Mouse (Mus musculus) neural tube, embryonic 11.5 days (tissue): ENCODE data around the gene Smdt1. TPM values are rescaled to one million over a fixed set of nuclear protein-coding genes. Genes with fewer than 3 reads are reported as not detected.
A peak's percentile ranks its signal among the peaks of the same experiment; 100 is the strongest.
"Not testable (repeated sequence)": the region's sequence is repeated elsewhere in the genome, so short reads cannot be mapped to it uniquely, and the experiment has no call there.

ENCODE experiments used
- ATAC-seq: fragments of 200-750 bp; cut with Nextera tagmentation; 2 replicates; pipeline ENCODE4 v1.8.0; 2017; ENCODE audit warnings: moderate number of reproducible peaks, mild to moderate bottlenecking, moderate TSS enrichment, moderate library complexity; ENCODE audit not compliant: insufficient read depth, low FRiP score, low TSS enrichment
- DNase-seq: peaks from one replicate; pipeline ENCODE4 v3.0.0-alpha.2; 2015; ENCODE audit warnings: low spot score
- H3K27ac ChIP-seq: fragments of 300-500 bp; sonication (generic); 2 replicates; pipeline ENCODE4 v1.5.1; 2014; ENCODE audit warnings: low read depth, mild to moderate bottlenecking, low read length
- H3K27me3 ChIP-seq: fragments of 300-500 bp; sonication (generic); 2 replicates; pipeline ENCODE4 v1.6.1; 2014; ENCODE audit warnings: mild to moderate bottlenecking, low read length, mixed read lengths; ENCODE audit not compliant: control insufficient read depth, insufficient read depth
- H3K36me3 ChIP-seq: fragments of 300-500 bp; sonication (generic); 2 replicates; pipeline ENCODE4 v1.6.1; 2014; ENCODE audit warnings: mild to moderate bottlenecking, low read length, moderate library complexity, mixed read lengths; ENCODE audit not compliant: control insufficient read depth, insufficient read depth
- H3K4me1 ChIP-seq: fragments of 300-500 bp; sonication (generic); 2 replicates; pipeline ENCODE4 v1.6.1; 2014; ENCODE audit warnings: low read length, mixed read lengths; ENCODE audit not compliant: control insufficient read depth, insufficient read depth
- H3K4me2 ChIP-seq: fragments of 300-500 bp; sonication (generic); 2 replicates; pipeline ENCODE4 v1.6.1; 2014; ENCODE audit warnings: low read depth, mild to moderate bottlenecking, moderate library complexity
- H3K4me3 ChIP-seq: fragments of 300-500 bp; sonication (generic); 2 replicates; pipeline ENCODE4 v1.5.1; 2014; ENCODE audit warnings: low read depth, low read length
- H3K9ac ChIP-seq: fragments of 300-500 bp; sonication (generic); 2 replicates; pipeline ENCODE4 v1.6.1; 2014; ENCODE audit warnings: mild to moderate bottlenecking, low read length
- H3K9me3 ChIP-seq: fragments of 300-500 bp; sonication (generic); 2 replicates; pipeline ENCODE4 v1.6.1; 2016; ENCODE audit warnings: low read length; ENCODE audit not compliant: control insufficient read depth
- WGBS: fragments of 180-500 bp; shearing (Covaris S2); extraction: QIAGEN DNeasy Blood & Tissue Kit; methylation state at CpG from one replicate; pipeline ENCODE4 v1.1.7; 2014; 5-methylcytosine and 5-hydroxymethylcytosine counted together
- polyA plus RNA-seq: library from polyadenylated mRNA; unstranded; fragments of >200 nt; fragmentation: Nextera tagmentation; extraction: Ambion mirVana; gene quantifications from 2 replicates; pipeline ENCODE4 v1.2.1, GENCODE M21; 2014

Gene Smdt1
- polyA plus RNA-seq, 1 experiment from 2014 or later, result 267 TPM

DNA sequence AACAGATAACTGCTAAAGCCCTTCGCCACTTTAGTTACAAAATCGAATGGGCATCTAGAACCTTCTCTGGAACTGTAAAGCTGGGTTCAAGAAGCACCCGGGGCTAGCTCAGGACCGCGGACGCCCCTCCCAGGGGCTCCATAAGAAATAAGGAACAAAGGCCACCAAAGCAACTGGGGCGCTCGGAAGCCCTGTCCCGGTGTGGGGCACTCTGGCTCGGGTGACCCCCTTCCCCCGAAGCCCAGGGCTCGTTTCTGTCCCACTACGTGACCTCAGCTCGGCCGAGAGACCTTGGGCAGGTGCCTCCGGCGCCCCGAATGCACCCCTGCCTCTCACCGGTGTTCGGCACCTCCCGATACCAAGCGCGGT, 15.0 kb downstream of the Smdt1 start:
- Histone ChIP-seq H3K4me3 (peak overlapping the region; percentile 85), H3K9me3 (no peaks in the 10 kb centered on the region), H3K27me3 (no peaks in the 10 kb centered on the region), H3K4me2 (peak overlapping the region; percentile 68), H3K36me3 (peaks cover 6% of the 10 kb centered on the region), H3K4me1 (peaks cover 3% of the 10 kb centered on the region; the same call in 1 of the 2 replicates), H3K9ac (peak overlapping the region; percentile 92), H3K27ac (peak overlapping the region; percentile 66; the same call in 1 of the 2 replicates)
- no peak for DNase-seq
- peak; percentile 62 for ATAC-seq
- under 1% methylated on average over 23 of the region's 23 CpGs for WGBS

DNA sequence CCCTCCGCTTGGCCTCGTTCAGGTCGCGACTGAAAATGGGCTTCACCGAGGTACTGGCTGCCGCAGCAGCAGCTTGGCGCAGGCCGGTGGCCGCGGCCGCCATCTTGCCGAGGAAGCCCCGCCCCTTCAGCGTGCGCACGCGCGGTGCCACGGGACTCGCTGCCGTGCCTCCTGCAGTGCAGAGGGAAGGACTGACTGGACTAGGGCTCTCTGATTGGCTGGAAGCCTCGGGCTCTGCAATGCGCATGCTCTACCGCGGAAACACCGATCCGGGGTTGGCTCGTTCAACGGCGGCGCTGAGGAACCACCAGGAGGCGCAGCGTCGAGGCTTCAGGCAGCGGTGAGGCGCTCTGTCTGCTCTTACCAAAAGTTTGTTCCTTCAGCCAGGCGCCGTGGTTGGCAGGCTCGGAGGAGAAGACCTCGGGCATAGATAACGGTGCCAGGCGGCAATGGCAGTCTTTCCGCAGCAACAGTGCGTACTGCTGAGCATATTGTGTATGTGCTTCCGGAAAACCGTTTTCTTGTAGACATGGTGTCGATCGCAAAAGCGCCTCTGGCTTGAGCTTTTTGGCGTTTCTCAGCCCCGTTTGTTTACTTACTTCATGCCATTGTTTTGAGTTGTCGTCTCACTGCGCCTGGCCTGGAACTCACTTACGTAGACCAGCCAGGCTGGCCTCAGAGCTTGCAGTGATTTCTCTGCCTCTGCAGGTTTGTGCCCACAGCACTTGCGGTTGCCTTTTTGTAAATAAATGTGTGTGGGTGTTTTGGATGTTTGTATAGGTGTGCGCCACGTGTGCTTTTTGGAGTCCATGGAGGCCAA, 15.6 kb downstream of the Smdt1 start, which contains the start of gene Ndufa6:
Gene Ndufa6 (minus strand): TSS at position 197 of the 820 bp plus-strand sequence.
- peak within 1 kb of the TSS; percentile 68 for H3K4me2 ChIP-seq
- peak; percentile 98 for DNase-seq
- H3K27me3 ChIP-seq, result no peaks in the 10 kb centered on the region
- no peaks in the 10 kb centered on the region for H3K9me3 ChIP-seq
- peaks cover 3% of the 10 kb centered on the region for H3K36me3 ChIP-seq
- peak; percentile 99 for ATAC-seq
- H3K9ac ChIP-seq, result peak within 1 kb of the TSS; percentile 92
- H3K4me1 ChIP-seq, result peaks cover 3% of the 10 kb centered on the region; the same call in 1 of the 2 replicates
- peak within 1 kb of the TSS; percentile 85 for H3K4me3 ChIP-seq
- H3K27ac ChIP-seq, result peak within 1 kb of the TSS; percentile 66; the same call in 1 of the 2 replicates
- WGBS, result 2% methylated on average over 57 of the region's 57 CpGs

DNA sequence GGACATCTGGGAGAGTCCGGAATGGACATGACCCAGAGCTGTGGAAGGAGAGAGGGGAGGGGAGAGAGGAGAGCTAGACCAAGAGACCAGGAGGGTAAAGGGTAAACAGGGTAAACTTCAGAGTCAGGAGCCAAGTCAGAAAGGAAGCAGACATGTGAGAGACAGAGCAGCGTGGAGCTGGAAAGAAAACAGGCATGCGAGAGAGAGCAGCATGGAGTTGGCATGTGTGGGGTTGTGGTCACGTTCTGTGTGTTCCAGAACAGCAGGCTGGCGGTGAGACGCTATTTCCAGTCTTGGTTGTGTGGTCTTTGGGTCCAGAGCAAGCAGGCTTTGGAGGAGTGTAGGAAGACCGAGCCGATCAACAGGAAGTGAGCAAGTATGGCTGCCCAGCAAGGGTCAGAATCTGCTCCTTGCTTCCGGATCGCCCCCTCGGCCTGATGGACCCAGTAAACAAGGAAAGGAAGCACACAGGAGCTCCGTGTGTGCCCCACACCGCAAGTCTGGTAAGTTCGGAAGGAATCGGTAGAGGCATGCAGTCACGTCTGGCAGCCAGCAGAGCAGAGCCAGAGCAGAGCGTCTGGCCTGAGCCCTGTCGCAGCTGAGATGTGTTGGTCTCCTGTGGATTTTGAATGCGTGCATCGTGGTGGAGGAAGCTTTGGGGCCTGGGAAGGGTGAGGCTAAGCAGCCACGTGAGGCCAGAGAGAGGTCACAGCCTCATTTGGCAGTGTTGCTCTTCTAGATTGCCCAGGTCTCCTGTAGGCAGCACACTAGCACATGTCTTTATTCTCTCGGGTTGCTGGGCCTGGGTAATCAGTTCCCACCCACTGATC, 19.9 kb downstream of the Smdt1 start:
- no peak overlapping the region for H3K27ac ChIP-seq

GRCm38 (mm10) chr15:82361459-82362018, 22.8 kb downstream of the Smdt1 start:
- no peak overlapping the region for H3K4me3 ChIP-seq
- no peaks in the 10 kb centered on the region for H3K36me3 ChIP-seq
- no peaks in the 10 kb centered on the region for H3K4me1 ChIP-seq
- 79% methylated on average over 11 of the region's 11 CpGs for WGBS
- ATAC-seq (no peak), DNase-seq (no peak)
- no peak overlapping the region for H3K27ac ChIP-seq
- no peaks in the 10 kb centered on the region for H3K27me3 ChIP-seq
- H3K9me3 ChIP-seq, result no peaks in the 10 kb centered on the region
- no peak overlapping the region for H3K4me2 ChIP-seq
- no peak overlapping the region for H3K9ac ChIP-seq

More for the DNA sequence above, 19.9 kb downstream of the Smdt1 start:
- Histone ChIP-seq H3K36me3 (no peaks in the 10 kb centered on the region), H3K4me2 (no peak overlapping the region), H3K4me3 (no peak overlapping the region), H3K9ac (no peak overlapping the region), H3K4me1 (no peaks in the 10 kb centered on the region), H3K27me3 (no peaks in the 10 kb centered on the region), H3K9me3 (no peaks in the 10 kb centered on the region)
- WGBS, result 63% methylated on average over 22 of the region's 22 CpGs
- no peak for ATAC-seq
- no peak for DNase-seq

GRCm38 (mm10) chr15:82362234-82362633, 23.5 kb downstream of the Smdt1 start:
- WGBS, result 87% methylated on average over 3 of the region's 4 CpGs
- ATAC-seq, result no peak

DNA sequence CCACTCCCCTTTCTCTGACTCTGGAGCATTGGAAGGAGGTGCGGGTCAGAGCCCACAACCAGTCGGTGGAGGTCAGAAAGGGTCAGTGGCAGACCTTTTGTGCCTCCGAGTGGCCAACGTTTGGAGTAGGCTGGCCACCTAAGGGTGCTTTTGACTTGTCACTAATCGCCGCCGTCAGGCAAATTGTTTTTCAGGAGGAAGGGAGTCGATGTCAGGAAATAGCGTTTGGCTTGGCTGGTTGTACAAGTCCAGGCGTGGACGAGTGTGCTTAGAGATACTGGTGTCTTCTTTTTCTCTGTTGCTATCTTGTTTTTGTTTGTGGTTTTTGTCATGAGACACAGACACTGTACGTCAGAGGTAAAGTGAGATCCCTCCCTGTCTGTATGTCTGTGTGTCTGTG, 25.0 kb downstream of the Smdt1 start:
- WGBS, result 83% methylated on average over 6 of the region's 12 CpGs
- H3K27ac ChIP-seq, H3K4me3 ChIP-seq, H3K9me3 ChIP-seq, DNase-seq, H3K36me3 ChIP-seq, H3K9ac ChIP-seq, H3K27me3 ChIP-seq, H3K4me1 ChIP-seq, H3K4me2 ChIP-seq, ATAC-seq: not testable (repeated sequence)

More at GRCm38 (mm10) chr15:82362234-82362633, 23.5 kb downstream of the Smdt1 start:
- H3K4me1 ChIP-seq, result no peaks in the 10 kb centered on the region
- H3K9me3 ChIP-seq, result no peaks in the 10 kb centered on the region
- H3K27ac ChIP-seq, result no peak overlapping the region
- H3K4me3 ChIP-seq, result no peak overlapping the region
- DNase-seq, result no peak
- no peaks in the 10 kb centered on the region for H3K27me3 ChIP-seq
- no peaks in the 10 kb centered on the region for H3K36me3 ChIP-seq
- no peak overlapping the region for H3K9ac ChIP-seq
- H3K4me2 ChIP-seq, result no peak overlapping the region

DNA sequence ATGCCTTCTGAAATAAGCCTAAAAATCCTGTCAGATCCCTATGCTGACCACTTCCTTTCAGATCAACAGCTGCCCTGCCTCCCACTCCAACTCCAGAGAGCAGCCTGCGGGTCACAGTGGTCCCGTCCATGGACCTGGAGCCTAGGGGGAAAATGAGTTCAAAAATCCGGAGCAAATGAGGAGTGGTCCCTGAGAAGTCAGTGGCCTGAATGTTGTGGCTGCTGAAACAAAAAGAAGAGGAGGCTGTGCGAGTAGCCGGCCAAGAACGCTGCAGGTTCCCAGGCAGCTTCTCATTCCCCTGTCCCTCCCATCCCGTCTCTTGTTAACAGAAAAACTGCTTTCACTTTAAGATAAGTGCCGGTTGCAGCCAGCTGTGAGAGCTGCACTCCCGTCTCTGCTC, 25.8 kb downstream of the Smdt1 start:
- H3K4me3 ChIP-seq, ATAC-seq, H3K27ac ChIP-seq, H3K9me3 ChIP-seq, H3K4me2 ChIP-seq, DNase-seq, H3K9ac ChIP-seq, H3K36me3 ChIP-seq, H3K27me3 ChIP-seq, H3K4me1 ChIP-seq: not testable (repeated sequence)
- WGBS, result 31% methylated on average over 6 of the region's 9 CpGs

DNA sequence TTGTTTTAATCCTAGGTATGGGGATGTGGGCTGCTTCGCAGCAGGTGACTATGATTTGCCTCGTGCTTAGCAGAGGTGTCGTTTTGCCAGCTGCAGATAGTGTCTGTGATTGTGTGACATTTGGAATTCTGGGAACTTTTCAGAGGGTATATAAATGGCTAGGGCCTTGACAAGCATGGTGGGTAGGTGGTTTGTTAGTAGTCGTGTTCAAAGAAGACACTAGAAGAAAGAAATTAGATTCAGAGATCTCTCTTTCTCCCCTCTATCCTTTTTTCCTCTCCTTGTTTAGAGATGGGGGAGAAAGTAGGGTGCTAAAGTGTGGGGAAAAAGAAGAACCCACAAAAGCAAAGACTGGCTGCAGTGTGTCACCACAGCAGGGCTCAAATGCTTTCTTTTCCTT, 29.4 kb downstream of the Smdt1 start:
- H3K4me2 ChIP-seq, result no peak overlapping the region
- no peak overlapping the region for H3K9ac ChIP-seq
- no peaks in the 10 kb centered on the region for H3K36me3 ChIP-seq
- no peaks in the 10 kb centered on the region for H3K9me3 ChIP-seq
- no peak overlapping the region for H3K4me3 ChIP-seq
- no peaks in the 10 kb centered on the region for H3K4me1 ChIP-seq
- H3K27ac ChIP-seq, result no peak overlapping the region
- 88% methylated on average over 4 of the region's 4 CpGs for WGBS
- ATAC-seq (no peak), DNase-seq (no peak)
- no peaks in the 10 kb centered on the region for H3K27me3 ChIP-seq
